Mouse (Mus musculus): ENCODE measurements around the gene Nxph1.

DNA sequence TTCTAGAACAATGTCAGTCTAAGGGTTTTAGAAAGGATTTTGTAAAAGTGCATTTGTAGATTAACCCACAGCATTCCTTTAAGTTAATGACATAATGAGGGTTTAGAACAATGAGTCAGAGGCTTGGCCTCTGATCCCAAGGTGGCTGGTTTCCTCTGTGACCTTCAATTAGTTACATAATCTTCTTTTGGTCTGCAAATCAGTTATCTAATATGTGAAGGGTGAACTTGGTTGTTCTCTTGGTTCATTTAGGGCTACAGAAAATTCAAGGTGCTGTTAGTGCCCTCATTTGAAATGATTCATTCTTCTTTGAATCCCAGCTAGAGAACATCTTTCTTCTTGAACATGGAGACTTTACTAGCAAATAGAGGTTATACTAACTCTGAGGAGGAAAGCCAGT, 199.7 kb downstream of the Nxph1 start:
- TF ChIP-seq CTCF (IDR thresholded peaks at IDR 0.05; ENCODE audit: insufficient read depth, low read depth, low read length) = no peak
- TF ChIP-seq POLR2A (IDR thresholded peaks at IDR 0.05; ENCODE audit: insufficient read depth, low read depth, low read length) = no peak
